Mouse (Mus musculus): ENCODE data around the gene Dffa. TPM values are rescaled to one million over a fixed set of nuclear protein-coding genes. Genes with fewer than 3 reads are reported as not detected.

Gene Dffa
- total and polyA plus RNA-seq, 3 experiments, result 23.4 to 44.8 (median 26.8) TPM

GRCm38 (mm10) chr4:149057470-149057869 lies 46.5 kb upstream of the Dffa start:
- in situ Hi-C loops (cut with MboI; ENCODE audit: low pct_ligation_motif_present, low pct_unique_long_range_greater_than_20kb, low sequenced_read_pairs) (no loop called here), dilution Hi-C loops (cut with MboI; ENCODE audit: extremely low pct_ligation_motif_present, extremely low pct_unique_long_range_greater_than_20kb, low sequenced_read_pairs) (no loop called here)
- Histone ChIP-seq H3K9ac (ENCODE audit: insufficient read depth, low read depth) (no peak overlapping the region), H3K4me3 (replicated peaks in 1 of 3; ENCODE audit: low read depth in 2 of 3, low read length in 2 of 3, poor library complexity in 1 of 3) (no peak overlapping the region), H3K79me2 (replicated peaks; ENCODE audit: control insufficient read depth, extremely low read depth, insufficient read depth, poor library complexity, severe bottlenecking) (no peaks in the 10 kb centered on the region), H3K27me3 (replicated peaks) (no peaks in the 10 kb centered on the region), H3K4me1 (ENCODE audit: control insufficient read depth in 1 of 2, insufficient read depth in 2 of 2) (peaks cover 0 to 22% of the 10 kb centered on the region in 2 experiments; a peak in 2 of 4 replicates), H3K36me3 (replicated peaks in 1 of 2; ENCODE audit: control insufficient read depth in 1 of 2, insufficient read depth in 1 of 2, low read length in 1 of 2) (peaks cover 3 to 82% of the 10 kb centered on the region in 2 experiments), H3K27ac (ENCODE audit: insufficient read depth, low read depth) (no peak overlapping the region), H3K9me3 (replicated peaks; ENCODE audit: low read length) (no peaks in the 10 kb centered on the region), H3K4me2 (ENCODE audit: insufficient read depth, low read depth, poor library complexity, severe bottlenecking) (no peak overlapping the region)
- TF ChIP-seq IRF4 (IDR thresholded peaks at IDR 0.05; ENCODE audit: low read depth, low read length), result no peak
- TF ChIP-seq PAX5 (IDR thresholded peaks at IDR 0.05; ENCODE audit: low read length), result no peak
- DNase-seq (ENCODE audit: extremely low read depth), result no peak

DNA sequence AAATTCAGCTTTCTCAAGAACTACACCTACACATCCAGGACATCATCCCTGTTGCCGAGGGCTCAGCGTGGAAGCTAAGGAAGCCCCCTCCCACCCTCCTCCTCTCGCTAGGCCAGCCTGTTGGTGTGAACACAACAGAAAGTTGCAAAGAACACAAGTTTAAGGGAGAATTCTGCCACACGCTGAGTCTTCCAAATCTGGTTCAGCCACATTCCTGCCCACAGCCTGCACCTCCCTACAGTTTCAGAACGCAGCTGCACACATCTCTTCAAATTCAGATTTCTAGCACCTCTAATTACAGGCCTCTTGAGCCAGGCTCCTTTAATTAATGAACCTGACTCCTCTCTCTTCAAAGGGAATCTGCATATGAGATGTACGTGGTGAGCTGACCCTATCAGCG lies 45.6 kb upstream of the Dffa start:
- Histone ChIP-seq H3K4me1 (ENCODE audit: control insufficient read depth in 1 of 2, insufficient read depth in 2 of 2) (peaks cover 0 to 30% of the 10 kb centered on the region in 2 experiments; a peak in 2 of 4 replicates), H3K9me3 (replicated peaks; ENCODE audit: low read length) (no peaks in the 10 kb centered on the region), H3K4me3 (replicated peaks in 1 of 3; ENCODE audit: low read depth in 2 of 3, low read length in 2 of 3, poor library complexity in 1 of 3) (no peak overlapping the region), H3K27me3 (replicated peaks) (no peaks in the 10 kb centered on the region), H3K9ac (ENCODE audit: insufficient read depth, low read depth) (no peak overlapping the region), H3K36me3 (replicated peaks in 1 of 2; ENCODE audit: control insufficient read depth in 1 of 2, insufficient read depth in 1 of 2, low read length in 1 of 2) (peaks cover 3 to 84% of the 10 kb centered on the region in 2 experiments), H3K27ac (ENCODE audit: insufficient read depth, low read depth) (no peak overlapping the region), H3K4me2 (ENCODE audit: insufficient read depth, low read depth, poor library complexity, severe bottlenecking) (no peak overlapping the region), H3K79me2 (replicated peaks; ENCODE audit: control insufficient read depth, extremely low read depth, insufficient read depth, poor library complexity, severe bottlenecking) (no peaks in the 10 kb centered on the region)
- dilution Hi-C loops (cut with MboI; ENCODE audit: extremely low pct_ligation_motif_present, extremely low pct_unique_long_range_greater_than_20kb, low sequenced_read_pairs) (no loop called here), in situ Hi-C loops (cut with MboI; ENCODE audit: low pct_ligation_motif_present, low pct_unique_long_range_greater_than_20kb, low sequenced_read_pairs) (no loop called here)
- DNase-seq (ENCODE audit: extremely low read depth), result no peak
- TF ChIP-seq MEF2A (IDR thresholded peaks at IDR 0.05; ENCODE audit: borderline replicate concordance, low read depth, low read length) (no peak), NELFE (IDR thresholded peaks at IDR 0.05; ENCODE audit: low read depth, low read length) (no peak), MYC (IDR thresholded peaks at IDR 0.05; ENCODE audit: low read depth, low read length) (no peak), E2F4 (IDR thresholded peaks at IDR 0.05; ENCODE audit: insufficient replicate concordance, low read depth, low read length) (no peak), MAX (IDR thresholded peaks at IDR 0.05; ENCODE audit: low read length) (no peak), IRF4 (IDR thresholded peaks at IDR 0.05; ENCODE audit: low read depth, low read length) (no peak), MAFK (IDR thresholded peaks at IDR 0.05; ENCODE audit: insufficient replicate concordance, low read length) (no peak), ELF1 (IDR thresholded peaks at IDR 0.05; ENCODE audit: low read depth, low read length) (no peak), USF1 (IDR thresholded peaks at IDR 0.05; ENCODE audit: low read depth, low read length) (no peak), KAT2A (IDR thresholded peaks at IDR 0.05; ENCODE audit: insufficient replicate concordance, low read length) (no peak), CTCF (conservative IDR thresholded peaks at IDR 0.05 in 1 of 2, IDR thresholded peaks at IDR 0.05 in 1 of 2; ENCODE audit: low read depth in 2 of 2, low read length in 2 of 2) (no peak), CHD2 (IDR thresholded peaks at IDR 0.05; ENCODE audit: low read length) (no peak)

DNA sequence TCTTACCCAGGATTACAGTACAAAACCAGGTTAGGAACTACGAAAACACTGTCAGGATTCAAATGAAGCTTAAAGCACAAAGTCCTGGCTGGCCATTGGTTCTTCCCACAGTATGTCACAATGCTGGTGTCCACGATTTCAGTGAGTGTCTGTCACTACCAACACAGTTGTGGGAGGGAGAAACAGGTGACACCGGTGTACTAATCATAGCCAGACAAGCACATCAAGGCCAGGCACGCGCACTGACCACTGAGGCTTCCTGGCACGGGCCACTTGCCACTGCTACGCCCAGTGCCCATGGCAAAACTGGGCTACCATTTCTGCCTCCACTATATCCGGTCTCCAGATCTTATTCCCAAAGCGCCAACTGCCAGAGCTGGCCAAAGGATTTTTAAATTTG lies 44.2 kb upstream of the Dffa start:
- in situ Hi-C loops (cut with MboI; ENCODE audit: low pct_ligation_motif_present, low pct_unique_long_range_greater_than_20kb, low sequenced_read_pairs), result loop anchor here (10.0 kb wide), 3 partner anchors 145 to 355 kb away; no protein-coding TSS in a partner anchor
- no peaks in the 10 kb centered on the region for H3K27me3 ChIP-seq (replicated peaks)
- H3K9me3 ChIP-seq (replicated peaks; ENCODE audit: low read length), result no peaks in the 10 kb centered on the region
- dilution Hi-C loops (cut with MboI; ENCODE audit: extremely low pct_ligation_motif_present, extremely low pct_unique_long_range_greater_than_20kb, low sequenced_read_pairs), result no loop called here
- H3K9ac ChIP-seq (ENCODE audit: insufficient read depth, low read depth), result no peak overlapping the region
- H3K27ac ChIP-seq (ENCODE audit: insufficient read depth, low read depth), result no peak overlapping the region
- peaks cover 4% of the 10 kb centered on the region; the same call in 1 of the 2 replicates for H3K79me2 ChIP-seq (replicated peaks; ENCODE audit: control insufficient read depth, extremely low read depth, insufficient read depth, poor library complexity, severe bottlenecking)
- no peak for DNase-seq (ENCODE audit: extremely low read depth)
- H3K36me3 ChIP-seq (replicated peaks in 1 of 2; ENCODE audit: control insufficient read depth in 1 of 2, insufficient read depth in 1 of 2, low read length in 1 of 2), result peaks cover 3 to 86% of the 10 kb centered on the region in 2 experiments
- H3K4me2 ChIP-seq (ENCODE audit: insufficient read depth, low read depth, poor library complexity, severe bottlenecking), result no peak overlapping the region
- no peak overlapping the region for H3K4me3 ChIP-seq (replicated peaks in 1 of 3; ENCODE audit: low read depth in 2 of 3, low read length in 2 of 3, poor library complexity in 1 of 3)
- H3K4me1 ChIP-seq (ENCODE audit: control insufficient read depth in 1 of 2, insufficient read depth in 2 of 2), result peaks cover 0 to 43% of the 10 kb centered on the region in 2 experiments; a peak in 3 of 4 replicates
- TF ChIP-seq TCF12 (IDR thresholded peaks at IDR 0.05; ENCODE audit: low read depth, low read length), result no peak

All from CH12.LX (cell line).